Mouse (Mus musculus): ENCODE measurements around the gene Mcat. TPM values are rescaled to one million over a fixed set of nuclear protein-coding genes. Genes with fewer than 3 reads are reported as not detected.

Gene Mcat
- 26.6 and 28.2 TPM in 2 replicates for polyA plus RNA-seq (2015; fragmentation: Nextera tagmentation; extraction: Ambion mirVana)

GRCm38 (mm10) chr15:83563327-83563856 lies at the start of gene Mcat, which contains the start of gene Tspo:
Mcat (minus strand) TSS chr15:83563787.
Tspo (plus strand) TSS chr15:83563592.
- ATAC-seq (ENCODE audit: low read depth) = peak; percentile 80
- Histone ChIP-seq H3K4me3 (ENCODE audit: low read length) (peak within 1 kb of the TSS; percentile 68), H3K9me3 (ENCODE audit: control insufficient read depth, low read length) (no peaks in the 10 kb centered on the region), H3K36me3 (ENCODE audit: control insufficient read depth, insufficient read depth, low read length) (no peaks in the 10 kb centered on the region), H3K4me2 (ENCODE audit: low read depth, low read length) (peak within 1 kb of the TSS; percentile 89), H3K4me1 (replicated peaks; ENCODE audit: control insufficient read depth, insufficient read depth, low read length) (peaks cover 14% of the 10 kb centered on the region), H3K27me3 (ENCODE audit: control insufficient read depth, insufficient read depth, low read depth, low read length) (no peaks in the 10 kb centered on the region), H3K9ac (ENCODE audit: low read length) (peak within 1 kb of the TSS; percentile 80), H3K27ac (ENCODE audit: low read length) (peak within 1 kb of the TSS; percentile 72)
- under 1% methylated on average over 27 of the region's 28 CpGs for WGBS

- Histone ChIP-seq H3K9ac (ENCODE audit: low read length) (no peak overlapping the region), H3K9me3 (ENCODE audit: control insufficient read depth, low read length) (no peaks in the 10 kb centered on the region), H3K27me3 (ENCODE audit: control insufficient read depth, insufficient read depth, low read depth, low read length) (no peaks in the 10 kb centered on the region), H3K27ac (ENCODE audit: low read length) (no peak overlapping the region), H3K4me3 (ENCODE audit: low read length) (no peak overlapping the region), H3K4me2 (ENCODE audit: low read depth, low read length) (no peak overlapping the region), H3K36me3 (ENCODE audit: control insufficient read depth, insufficient read depth, low read length) (no peaks in the 10 kb centered on the region), H3K4me1 (replicated peaks; ENCODE audit: control insufficient read depth, insufficient read depth, low read length) (peaks cover 3% of the 10 kb centered on the region; the same call in 1 of the 2 replicates)
- 33% methylated on average over 15 of the region's 15 CpGs for WGBS
- ATAC-seq (ENCODE audit: low read depth) = peak; percentile 56
Measured at GRCm38 (mm10) chr15:83607115-83607802, 43.7 kb upstream of the Mcat start.

- Histone ChIP-seq H3K4me1 (replicated peaks; ENCODE audit: control insufficient read depth, insufficient read depth, low read length) (peaks cover 3% of the 10 kb centered on the region; the same call in 1 of the 2 replicates), H3K9me3 (ENCODE audit: control insufficient read depth, low read length) (no peaks in the 10 kb centered on the region), H3K27me3 (ENCODE audit: control insufficient read depth, insufficient read depth, low read depth, low read length) (no peaks in the 10 kb centered on the region), H3K9ac (ENCODE audit: low read length) (no peak overlapping the region), H3K4me2 (ENCODE audit: low read depth, low read length) (no peak overlapping the region), H3K27ac (ENCODE audit: low read length) (no peak overlapping the region), H3K36me3 (ENCODE audit: control insufficient read depth, insufficient read depth, low read length) (no peaks in the 10 kb centered on the region), H3K4me3 (ENCODE audit: low read length) (no peak overlapping the region)
- WGBS = 83% methylated on average over 8 of the region's 8 CpGs
- no peak for ATAC-seq (ENCODE audit: low read depth)
Measured at GRCm38 (mm10) chr15:83606700-83607099, 43.1 kb upstream of the Mcat start.

- Histone ChIP-seq H3K9me3 (ENCODE audit: control insufficient read depth, low read length) (no peaks in the 10 kb centered on the region), H3K4me3 (ENCODE audit: low read length) (no peak overlapping the region), H3K36me3 (ENCODE audit: control insufficient read depth, insufficient read depth, low read length) (no peaks in the 10 kb centered on the region), H3K4me2 (ENCODE audit: low read depth, low read length) (no peak overlapping the region), H3K4me1 (replicated peaks; ENCODE audit: control insufficient read depth, insufficient read depth, low read length) (peaks cover 3% of the 10 kb centered on the region; the same call in 1 of the 2 replicates), H3K27me3 (ENCODE audit: control insufficient read depth, insufficient read depth, low read depth, low read length) (no peaks in the 10 kb centered on the region), H3K9ac (ENCODE audit: low read length) (no peak overlapping the region), H3K27ac (ENCODE audit: low read length) (no peak overlapping the region)
- no peak for ATAC-seq (ENCODE audit: low read depth)
- 76% methylated on average over 11 of the region's 11 CpGs for WGBS
Measured at GRCm38 (mm10) chr15:83606216-83606615, 42.6 kb upstream of the Mcat start.

- no peaks in the 10 kb centered on the region for H3K9me3 ChIP-seq (ENCODE audit: control insufficient read depth, low read length)
- peaks cover 3% of the 10 kb centered on the region; the same call in 1 of the 2 replicates for H3K4me1 ChIP-seq (replicated peaks; ENCODE audit: control insufficient read depth, insufficient read depth, low read length)
- H3K27ac ChIP-seq (ENCODE audit: low read length) = no peak overlapping the region
- no peaks in the 10 kb centered on the region for H3K27me3 ChIP-seq (ENCODE audit: control insufficient read depth, insufficient read depth, low read depth, low read length)
- no peaks in the 10 kb centered on the region for H3K36me3 ChIP-seq (ENCODE audit: control insufficient read depth, insufficient read depth, low read length)
- WGBS = 91% methylated on average over 7 of the region's 7 CpGs
- ATAC-seq (ENCODE audit: low read depth) = no peak
- H3K4me2 ChIP-seq (ENCODE audit: low read depth, low read length) = no peak overlapping the region
- no peak overlapping the region for H3K9ac ChIP-seq (ENCODE audit: low read length)
- H3K4me3 ChIP-seq (ENCODE audit: low read length) = no peak overlapping the region
Measured at GRCm38 (mm10) chr15:83603426-83603825, 39.8 kb upstream of the Mcat start.

- H3K9me3 ChIP-seq (ENCODE audit: control insufficient read depth, low read length) = no peaks in the 10 kb centered on the region
- H3K9ac ChIP-seq (ENCODE audit: low read length) = no peak overlapping the region
- H3K27ac ChIP-seq (ENCODE audit: low read length) = peak overlapping the region; percentile 75
- no peak for ATAC-seq (ENCODE audit: low read depth)
- 77% methylated on average over 1 of the region's 1 CpGs for WGBS
- H3K4me2 ChIP-seq (ENCODE audit: low read depth, low read length) = no peak overlapping the region
- no peak overlapping the region for H3K4me3 ChIP-seq (ENCODE audit: low read length)
- H3K27me3 ChIP-seq (ENCODE audit: control insufficient read depth, insufficient read depth, low read depth, low read length) = no peaks in the 10 kb centered on the region
- no peaks in the 10 kb centered on the region for H3K36me3 ChIP-seq (ENCODE audit: control insufficient read depth, insufficient read depth, low read length)
- peaks cover 3% of the 10 kb centered on the region; the same call in 1 of the 2 replicates for H3K4me1 ChIP-seq (replicated peaks; ENCODE audit: control insufficient read depth, insufficient read depth, low read length)
Measured at GRCm38 (mm10) chr15:83603046-83603396, 39.4 kb upstream of the Mcat start.

GRCm38 (mm10) chr15:83602372-83603045 lies 38.9 kb upstream of the Mcat start:
- WGBS = 54% methylated on average over 13 of the region's 13 CpGs
- Histone ChIP-seq H3K4me3 (ENCODE audit: low read length) (no peak overlapping the region), H3K4me1 (replicated peaks; ENCODE audit: control insufficient read depth, insufficient read depth, low read length) (peaks cover 3% of the 10 kb centered on the region; the same call in 1 of the 2 replicates), H3K36me3 (ENCODE audit: control insufficient read depth, insufficient read depth, low read length) (no peaks in the 10 kb centered on the region), H3K4me2 (ENCODE audit: low read depth, low read length) (no peak overlapping the region), H3K9me3 (ENCODE audit: control insufficient read depth, low read length) (no peaks in the 10 kb centered on the region), H3K9ac (ENCODE audit: low read length) (no peak overlapping the region), H3K27me3 (ENCODE audit: control insufficient read depth, insufficient read depth, low read depth, low read length) (no peaks in the 10 kb centered on the region), H3K27ac (ENCODE audit: low read length) (peak overlapping the region; percentile 75)
- ATAC-seq (ENCODE audit: low read depth) = peak; percentile 71

- H3K4me1 ChIP-seq (replicated peaks; ENCODE audit: control insufficient read depth, insufficient read depth, low read length) = peaks cover 3% of the 10 kb centered on the region; the same call in 1 of the 2 replicates
- H3K27me3 ChIP-seq (ENCODE audit: control insufficient read depth, insufficient read depth, low read depth, low read length) = no peaks in the 10 kb centered on the region
- H3K4me3 ChIP-seq (ENCODE audit: low read length) = no peak overlapping the region
- ATAC-seq (ENCODE audit: low read depth) = no peak
- no peak overlapping the region for H3K9ac ChIP-seq (ENCODE audit: low read length)
- WGBS = 69% methylated on average over 4 of the region's 4 CpGs
- no peaks in the 10 kb centered on the region for H3K9me3 ChIP-seq (ENCODE audit: control insufficient read depth, low read length)
- no peaks in the 10 kb centered on the region for H3K36me3 ChIP-seq (ENCODE audit: control insufficient read depth, insufficient read depth, low read length)
- no peak overlapping the region for H3K4me2 ChIP-seq (ENCODE audit: low read depth, low read length)
- no peak overlapping the region for H3K27ac ChIP-seq (ENCODE audit: low read length)
Measured at GRCm38 (mm10) chr15:83601185-83601584, 37.6 kb upstream of the Mcat start.

- no peak for ATAC-seq (ENCODE audit: low read depth)
- Histone ChIP-seq H3K4me2 (ENCODE audit: low read depth, low read length) (no peak overlapping the region), H3K27me3 (ENCODE audit: control insufficient read depth, insufficient read depth, low read depth, low read length) (no peaks in the 10 kb centered on the region), H3K9ac (ENCODE audit: low read length) (no peak overlapping the region), H3K36me3 (ENCODE audit: control insufficient read depth, insufficient read depth, low read length) (no peaks in the 10 kb centered on the region), H3K4me1 (replicated peaks; ENCODE audit: control insufficient read depth, insufficient read depth, low read length) (peaks cover 13% of the 10 kb centered on the region), H3K4me3 (ENCODE audit: low read length) (no peak overlapping the region), H3K9me3 (ENCODE audit: control insufficient read depth, low read length) (no peaks in the 10 kb centered on the region), H3K27ac (ENCODE audit: low read length) (no peak overlapping the region)
- WGBS = 82% methylated on average over 4 of the region's 4 CpGs
Measured at GRCm38 (mm10) chr15:83596833-83597232, 33.2 kb upstream of the Mcat start.
